Mouse (Mus musculus) neutrophil, adult 5-6 weeks (primary cell): ENCODE results near the gene Ruvbl2. TPM values are rescaled to one million over a fixed set of nuclear protein-coding genes. Genes with fewer than 3 reads are reported as not detected.
"Not testable (repeated sequence)": the region's sequence is repeated elsewhere in the genome, so short reads cannot be mapped to it uniquely, and the experiment has no call there.

Source experiments
- ATAC-seq: fragments of 151-379, 151-347 bp; 2 replicates; pipeline ENCODE4 v1.8.0; 2017; ENCODE audit warnings: mild to moderate bottlenecking, moderate TSS enrichment; ENCODE audit not compliant: insufficient number of reproducible peaks, poor library complexity, low FRiP score, severe bottlenecking; ENCODE audit errors: extremely low read depth
- total RNA-seq: library from RNA; stranded (forward); fragments of 200-1000 nt; gene quantifications from 2 replicates; pipeline ENCODE4 v1.2.3, GENCODE M21; 2017

Ruvbl2 gene
- total RNA-seq, result 37.8 and 44.6 TPM in 2 replicates

- ATAC-seq, result no peak
These were observed at the start of gene Ruvbl2 for GRCm38 (mm10) chr7:45437521-45438276. Ruvbl2 (minus strand) TSS chr7:45438096.

GRCm38 (mm10) chr7:45486761-45487415 lies 49.0 kb upstream of the Ruvbl2 start, which contains the start of gene Gm45808:
Gm45808 (minus strand) TSS chr7:45486811.
- ATAC-seq, result no peak

GRCm38 (mm10) chr7:45486158-45486557 lies 48.3 kb upstream of the Ruvbl2 start:
- no peak for ATAC-seq

GRCm38 (mm10) chr7:45484985-45485384 lies 47.1 kb upstream of the Ruvbl2 start:
- ATAC-seq, result not testable (repeated sequence)

- ATAC-seq, result no peak
These were observed 44.3 kb upstream of the Ruvbl2 start for GRCm38 (mm10) chr7:45482166-45482565.

GRCm38 (mm10) chr7:45481374-45481927 lies 43.6 kb upstream of the Ruvbl2 start, which contains the start of gene Tulp2:
Tulp2 (plus strand) TSS chr7:45481877.
- ATAC-seq, result peak; percentile 61; the same call in 1 of the 2 replicates

GRCm38 (mm10) chr7:45480310-45480709 lies 42.4 kb upstream of the Ruvbl2 start:
- ATAC-seq, result not testable (repeated sequence)

GRCm38 (mm10) chr7:45478774-45479173 lies 40.9 kb upstream of the Ruvbl2 start:
- ATAC-seq, result no peak

GRCm38 (mm10) chr7:45477003-45477402 lies 39.1 kb upstream of the Ruvbl2 start:
- peak; percentile 71 for ATAC-seq

GRCm38 (mm10) chr7:45476453-45476852 lies 38.6 kb upstream of the Ruvbl2 start:
- no peak for ATAC-seq

GRCm38 (mm10) chr7:45475291-45475969 lies 37.5 kb upstream of the Ruvbl2 start:
- ATAC-seq, result no peak

- ATAC-seq, result peak; percentile 73
These were observed 33.0 kb upstream of the Ruvbl2 start for GRCm38 (mm10) chr7:45470869-45471268.

- no peak for ATAC-seq
These were observed 29.3 kb upstream of the Ruvbl2 start for GRCm38 (mm10) chr7:45467090-45467670.

GRCm38 (mm10) chr7:45466283-45467089 lies 28.6 kb upstream of the Ruvbl2 start, which contains the start of gene Bax:
Bax (minus strand) TSS chr7:45466898.
- peak; percentile 73 for ATAC-seq

- ATAC-seq, result no peak
These were observed 27.7 kb upstream of the Ruvbl2 start for GRCm38 (mm10) chr7:45465549-45465948.

GRCm38 (mm10) chr7:45465112-45465511 lies 27.2 kb upstream of the Ruvbl2 start:
- no peak for ATAC-seq

- ATAC-seq, result no peak
These were observed 26.3 kb upstream of the Ruvbl2 start for GRCm38 (mm10) chr7:45463987-45464778.
